Mouse (Mus musculus) layer of hippocampus, adult 18-20 months (tissue): ENCODE measurements around the gene Mllt1. TPM values are rescaled to one million over a fixed set of nuclear protein-coding genes. Genes with fewer than 3 reads are reported as not detected.

ENCODE experiments used
- DNase-seq, 2 experiments: peaks; one replicate each; pipeline ENCODE4 v3.0.0; 2022; ENCODE audit warnings: low spot score in 2 of 2
- long read RNA-seq: library from polyadenylated mRNA; stranded (forward); transcript quantifications from one replicate; pipeline ENCODE4 v2.0.0, GENCODE M21; 2021
- total RNA-seq, 2 experiments: library from RNA; stranded (reverse); gene quantifications; 2 replicates each; pipeline ENCODE4 v1.2.3; 2021

Gene Mllt1
- total RNA-seq, result 10 to 100 TPM; 96.2 to 98.2 TPM
- long read RNA-seq, transcript Mllt1-201 (12 exons, 3,636 nt), result major isoform, 6 of 101 reads
- long read RNA-seq, partial matches to known transcripts, result 5 of 101 reads
- long read RNA-seq, other reads (novel, unspliced or antisense), result 90 of 101 reads

DNA sequence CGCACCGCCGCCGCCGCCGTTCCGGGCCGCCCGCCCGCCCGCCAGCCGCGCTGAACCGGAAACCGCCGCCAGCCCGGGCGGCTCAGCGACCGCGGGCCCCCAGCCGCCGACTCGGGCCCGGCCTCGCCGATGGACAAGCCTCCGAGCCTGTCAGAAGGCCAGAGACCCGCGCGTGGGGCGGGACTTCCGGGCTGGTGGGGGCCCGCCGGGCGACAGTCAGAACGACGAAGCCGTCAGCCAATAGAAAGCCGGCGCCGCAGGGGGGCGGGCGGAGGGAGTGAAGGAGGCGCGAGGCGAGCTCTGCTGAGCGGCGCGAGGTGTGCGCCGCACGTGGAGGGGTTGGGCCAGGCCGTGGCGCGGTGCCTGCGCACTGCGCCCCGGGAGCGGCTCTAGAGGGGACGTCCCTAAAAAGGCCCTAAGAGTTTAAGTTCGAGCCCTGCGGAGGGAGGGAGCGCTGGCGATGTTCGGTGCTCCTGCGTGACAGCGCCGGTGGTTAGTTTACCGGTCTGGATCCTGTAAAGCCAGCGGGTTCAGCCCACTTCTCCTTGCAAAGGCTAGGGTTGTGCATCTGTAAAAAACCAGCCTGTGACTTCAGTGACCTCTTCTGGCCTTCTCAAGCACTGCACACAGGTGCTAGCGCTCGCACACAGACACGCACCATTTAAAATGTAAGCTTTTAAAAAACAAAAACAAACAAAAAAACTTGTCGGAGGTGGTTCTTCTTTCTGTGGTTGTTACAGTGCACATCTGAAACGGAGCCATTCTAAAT lies at the start of gene Mllt1:
TSS of gene Mllt1 (minus strand) at position 53 of the 769 bp plus-strand sequence.
- peak; percentile 99 for DNase-seq

DNA sequence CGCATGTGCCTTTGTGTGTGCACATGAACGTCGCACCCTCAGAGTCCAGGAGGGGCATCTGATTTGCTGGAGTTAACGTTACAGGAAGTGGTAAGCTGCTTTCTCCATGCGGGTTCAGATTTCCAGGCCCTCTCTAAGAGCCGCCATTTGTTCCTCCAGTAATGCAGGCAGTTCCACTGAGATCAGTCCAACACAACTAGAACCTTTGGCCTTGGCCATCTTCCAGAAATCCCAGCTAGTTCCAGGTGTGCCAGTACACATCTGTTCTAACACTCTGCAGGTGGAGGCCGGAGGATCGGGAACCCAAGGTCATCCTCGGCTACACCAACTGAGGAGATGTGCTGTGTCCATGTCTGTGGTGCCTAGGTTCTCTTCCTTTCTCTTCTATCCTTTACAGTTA lies 49.7 kb upstream of the Mllt1 start:
- DNase-seq, result no peak

- DNase-seq, result no peak
These were observed 46.8 kb upstream of the Mllt1 start, which contains the start of gene Acer1 for GRCm38 (mm10) chr17:56982013-56982412. TSS of gene Acer1 (minus strand) at chr17:56982126.

GRCm38 (mm10) chr17:56981049-56981448 lies 45.8 kb upstream of the Mllt1 start:
- no peak for DNase-seq

GRCm38 (mm10) chr17:56979524-56979923 lies 44.3 kb upstream of the Mllt1 start:
- no peak for DNase-seq

DNA sequence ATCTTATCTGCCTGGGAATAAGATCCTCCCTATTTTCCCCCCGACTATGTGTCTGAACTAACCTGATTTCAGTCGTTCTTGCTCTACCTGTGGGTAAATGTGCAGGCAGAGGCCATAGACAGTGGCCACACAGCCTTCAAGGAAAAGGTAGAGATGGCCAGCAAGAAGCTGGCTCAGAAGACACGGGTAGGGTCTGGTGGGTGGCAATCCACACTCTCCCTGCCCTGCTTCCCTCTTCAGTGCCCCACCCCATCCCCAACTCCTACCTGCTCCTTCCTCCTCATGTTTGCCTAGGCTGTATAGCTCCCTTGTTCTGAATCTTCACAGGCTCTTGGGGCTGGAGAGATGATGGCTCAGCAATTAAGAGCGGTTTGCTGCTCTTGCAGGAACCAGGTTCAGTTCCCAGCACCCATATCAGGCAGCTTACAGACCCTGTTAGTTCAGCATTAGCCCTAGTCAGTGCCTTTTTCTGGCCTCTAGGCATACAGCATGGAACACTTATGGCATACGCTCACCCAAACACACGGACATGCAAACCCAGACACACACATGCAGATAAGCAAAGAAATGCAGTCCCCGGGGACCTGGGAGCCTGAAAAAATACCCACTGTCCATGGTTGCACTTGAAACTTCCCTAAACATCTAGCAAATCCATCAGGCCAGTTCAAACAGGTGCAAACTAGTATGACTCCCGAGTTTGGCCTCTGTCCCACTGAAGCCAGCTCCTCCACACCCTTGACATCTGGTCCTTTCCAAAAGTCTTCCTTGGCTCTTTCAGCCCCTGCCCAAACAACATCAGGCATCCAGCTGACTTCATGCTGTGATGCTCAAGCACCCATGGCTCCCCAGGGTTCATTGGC lies 41.5 kb upstream of the Mllt1 start:
- DNase-seq, result no peak

- no peak for DNase-seq
These were observed 40.2 kb upstream of the Mllt1 start for GRCm38 (mm10) chr17:56975391-56975790.

GRCm38 (mm10) chr17:56974708-56975240 lies 39.6 kb upstream of the Mllt1 start:
- DNase-seq, result no peak

GRCm38 (mm10) chr17:56973956-56974707 lies 38.9 kb upstream of the Mllt1 start:
- DNase-seq, result no peak

DNA sequence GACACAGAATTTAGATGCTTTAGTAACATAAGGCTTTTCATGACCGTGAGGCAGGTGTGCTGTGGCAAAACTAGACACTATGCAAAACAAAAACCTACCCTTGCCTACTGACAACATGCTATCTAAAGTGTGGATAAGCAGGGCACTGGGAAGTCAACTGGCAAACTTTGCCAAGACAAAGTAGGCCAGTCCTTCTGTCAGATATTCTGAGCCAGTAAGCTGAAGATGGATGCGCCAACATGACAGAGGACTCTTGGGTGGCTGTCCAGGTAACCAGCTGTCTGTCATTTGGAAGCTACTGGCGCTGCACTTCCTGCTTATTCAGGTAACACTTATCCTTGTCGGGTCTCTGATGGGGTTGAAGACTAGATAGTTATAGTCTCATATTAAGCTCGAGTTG lies 34.9 kb upstream of the Mllt1 start:
- no peak for DNase-seq

DNA sequence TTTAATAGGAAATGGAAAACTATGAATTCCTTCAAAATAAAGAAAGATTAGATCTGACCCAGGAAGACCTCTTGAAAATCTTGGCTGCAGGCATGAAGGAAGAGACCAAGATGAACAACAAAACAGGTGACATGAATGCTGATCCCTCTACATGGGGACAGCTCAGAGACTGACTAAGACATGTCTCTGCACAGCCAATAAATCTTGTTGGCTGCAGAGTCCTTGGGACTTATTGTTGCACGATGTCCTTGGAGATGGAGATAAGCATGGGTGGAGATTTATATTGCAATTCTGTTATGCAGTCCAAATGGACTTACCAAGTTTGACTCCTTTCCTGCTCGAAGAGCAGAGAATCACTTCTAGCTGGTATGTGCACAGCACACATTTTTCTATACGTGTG lies 34.1 kb upstream of the Mllt1 start:
- no peak for DNase-seq

- no peak for DNase-seq
These were observed 28.4 kb upstream of the Mllt1 start for GRCm38 (mm10) chr17:56963646-56964045.

DNA sequence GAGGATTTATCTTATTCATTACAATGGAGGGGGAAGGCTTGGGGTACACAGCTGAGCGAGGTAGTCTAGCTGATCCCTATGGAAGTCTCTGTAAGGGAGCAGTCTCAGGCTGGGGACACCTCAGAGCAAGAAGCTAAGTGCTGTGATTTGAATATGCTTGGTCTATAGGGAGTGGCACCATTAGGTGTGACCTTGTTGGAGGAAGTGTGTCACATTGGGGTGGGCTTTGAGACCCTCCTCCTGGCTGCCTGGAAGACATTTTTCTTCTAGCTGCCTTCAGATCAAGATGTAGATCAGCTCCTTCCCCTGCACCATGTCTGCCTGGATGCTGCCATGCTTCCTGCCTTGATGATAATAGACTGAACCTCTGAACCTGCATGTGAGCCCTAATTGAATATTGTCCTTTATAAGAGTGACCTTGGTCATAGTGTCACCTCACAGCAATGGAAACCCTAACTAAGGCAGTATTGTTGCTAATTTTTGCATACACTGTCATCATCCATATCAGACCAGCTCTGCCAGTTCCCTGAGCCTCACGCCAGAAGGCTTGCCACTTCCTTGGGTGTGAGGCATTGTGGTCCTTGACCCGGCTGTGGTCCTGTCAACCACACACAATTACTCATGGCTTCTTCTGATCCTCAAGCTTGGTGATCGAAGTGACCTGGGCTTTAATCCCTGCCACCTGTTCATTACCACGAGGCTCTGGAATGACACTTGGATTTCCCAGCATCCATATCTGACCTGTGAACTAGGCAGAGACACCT lies 27.6 kb upstream of the Mllt1 start:
- no peak for DNase-seq

DNA sequence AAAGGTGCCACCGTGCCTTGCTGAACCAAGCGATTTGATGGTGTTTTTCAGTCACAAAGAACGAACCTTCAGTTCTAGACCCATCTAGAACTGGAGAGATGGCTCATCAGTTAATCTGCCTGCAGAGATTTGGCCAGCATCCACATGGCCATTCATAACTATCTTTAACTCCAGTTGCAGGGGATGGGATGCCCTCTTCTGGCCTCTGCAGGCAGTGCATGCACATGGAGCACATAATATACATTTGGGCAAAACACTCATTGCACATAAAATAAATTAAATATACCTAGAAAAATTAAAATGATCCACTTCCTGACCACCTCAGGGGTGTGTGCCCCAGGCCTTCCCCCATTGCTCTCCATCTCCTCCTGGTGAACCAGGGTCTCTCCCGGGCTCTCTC lies 26.7 kb upstream of the Mllt1 start:
- DNase-seq, result no peak

GRCm38 (mm10) chr17:56958667-56959066 lies 23.5 kb upstream of the Mllt1 start:
- DNase-seq, result no peak

DNA sequence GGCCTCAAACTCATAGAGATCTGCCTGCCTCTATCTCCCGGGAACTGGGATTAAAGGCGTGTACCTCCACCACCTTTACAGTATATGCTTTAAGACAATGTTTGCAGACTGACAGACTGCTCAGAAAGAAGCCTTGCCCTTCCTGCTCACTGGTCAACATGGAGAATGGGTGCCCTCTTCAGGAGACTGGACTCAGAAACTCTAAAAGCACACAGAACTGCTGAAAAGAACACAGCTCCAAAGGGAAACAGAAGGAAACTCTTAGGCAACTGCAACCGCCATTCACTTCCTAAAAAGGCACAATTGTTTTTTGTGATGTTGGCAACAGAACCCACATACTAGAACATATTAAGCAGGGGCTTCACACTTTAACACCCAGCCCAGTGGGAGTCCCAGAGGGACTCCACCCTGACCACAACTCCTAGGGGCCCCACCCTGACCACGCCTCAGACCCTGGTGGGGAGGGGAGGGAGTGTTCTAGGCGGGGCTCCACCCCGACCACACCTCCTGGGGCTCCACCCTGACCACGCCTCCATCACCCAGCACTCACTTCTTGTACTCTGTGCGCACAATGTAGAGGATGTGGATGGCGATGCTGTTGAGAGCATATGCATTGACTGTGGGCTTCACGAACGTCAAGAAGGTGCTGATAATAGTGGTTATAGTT lies 22.7 kb upstream of the Mllt1 start:
- no peak for DNase-seq

DNA sequence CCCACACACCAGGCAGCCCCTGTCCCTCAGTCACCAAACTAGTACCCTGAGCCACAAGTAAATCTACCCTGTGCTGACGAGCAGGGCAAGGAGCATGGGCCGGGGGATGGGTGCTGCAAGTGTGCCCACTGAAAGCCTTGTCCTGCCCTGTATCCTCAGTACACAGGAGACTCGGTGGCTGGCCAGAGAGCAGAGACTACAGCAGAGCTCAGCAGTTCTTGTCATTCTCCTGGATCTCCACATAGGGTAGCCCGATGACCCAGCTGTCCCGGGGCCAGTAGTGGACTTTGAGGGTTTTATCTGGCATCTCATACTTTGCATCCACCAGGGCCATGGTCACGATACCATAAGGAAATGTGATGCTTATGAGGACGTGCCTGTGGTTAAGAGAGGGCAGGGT lies 19.7 kb upstream of the Mllt1 start:
- DNase-seq, result no peak

DNA sequence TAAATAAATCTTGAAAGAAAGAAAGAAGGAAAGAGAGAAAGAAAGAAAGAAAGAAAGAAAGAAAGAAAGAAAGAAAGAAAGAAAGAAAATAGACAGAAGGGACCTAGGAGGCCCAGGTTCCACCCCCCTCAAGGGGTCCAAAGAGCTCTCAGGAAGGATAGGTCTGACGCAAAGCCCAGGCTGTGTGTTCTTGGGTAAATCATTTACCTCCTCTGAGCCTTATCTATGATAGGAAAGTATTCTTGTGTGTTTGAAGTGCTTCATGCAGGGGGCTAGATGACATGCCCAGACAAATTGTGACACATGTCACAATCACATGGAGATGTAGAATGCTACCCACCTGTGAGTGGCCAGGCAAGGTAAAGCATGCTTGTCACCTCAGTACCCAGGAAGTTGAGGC lies 17.4 kb upstream of the Mllt1 start:
- DNase-seq, result no peak

GRCm38 (mm10) chr17:56950915-56951314 lies 15.7 kb upstream of the Mllt1 start:
- DNase-seq, result peak in 1 of 2 experiments; percentile 54

DNA sequence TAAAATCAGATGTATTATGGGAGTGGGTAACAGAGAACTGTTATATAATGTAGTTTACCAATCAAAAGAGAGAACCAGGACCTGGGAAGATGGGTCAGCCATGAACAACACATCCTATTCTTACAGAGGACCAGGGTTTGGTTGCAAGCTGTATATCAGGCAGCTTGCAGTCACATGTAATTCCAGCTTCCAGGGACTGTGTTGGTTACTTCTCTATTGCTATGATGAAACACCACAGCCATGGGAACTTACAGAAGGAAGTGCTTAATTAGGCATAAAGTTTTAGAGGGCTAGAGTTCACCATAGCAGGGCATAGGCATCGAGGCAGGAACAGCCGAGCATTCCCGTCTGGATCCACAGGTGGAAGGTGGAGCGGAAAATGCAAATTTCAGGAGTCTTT lies 3.5 kb upstream of the Mllt1 start:
- no peak for DNase-seq
